Mouse (Mus musculus) CH12.LX (cell line): ENCODE data around the gene Fat3.

Experiments
- BHLHE40 ChIP-seq: IDR thresholded peaks from 2 replicates; pipeline ENCODE4 v1.6.1; 2011; ENCODE audit warnings: mild to moderate bottlenecking, low read depth, low read length, improper control_type of control experiment
- CTCF ChIP-seq, 2 experiments: IDR thresholded peaks in 1 of 2; conservative IDR thresholded peaks in 1 of 2; 2 replicates each; pipeline ENCODE4 v1.5.1; 2011 to 2012; ENCODE audit warnings: low read depth in 2 of 2, low read length in 2 of 2, improper control_type of control experiment in 1 of 2, inconsistent platforms in 1 of 2, mild to moderate bottlenecking in 1 of 2, moderate library complexity in 1 of 2
- EP300 ChIP-seq: IDR thresholded peaks from 2 replicates; pipeline ENCODE4 v1.6.1; 2011; ENCODE audit warnings: low read length, improper control_type of control experiment
- HCFC1 ChIP-seq: IDR thresholded peaks from 2 replicates; pipeline ENCODE4 v1.6.1; 2012; ENCODE audit warnings: low read depth, mild to moderate bottlenecking, inconsistent platforms, low read length, improper control_type of control experiment
- MAFK ChIP-seq: IDR thresholded peaks from 2 replicates; pipeline ENCODE4 v1.6.1; 2011; ENCODE audit warnings: low read length, improper control_type of control experiment; ENCODE audit not compliant: insufficient replicate concordance
- MAX ChIP-seq: IDR thresholded peaks from 2 replicates; pipeline ENCODE4 v1.6.1; 2011; ENCODE audit warnings: low read length, improper control_type of control experiment

DNA sequence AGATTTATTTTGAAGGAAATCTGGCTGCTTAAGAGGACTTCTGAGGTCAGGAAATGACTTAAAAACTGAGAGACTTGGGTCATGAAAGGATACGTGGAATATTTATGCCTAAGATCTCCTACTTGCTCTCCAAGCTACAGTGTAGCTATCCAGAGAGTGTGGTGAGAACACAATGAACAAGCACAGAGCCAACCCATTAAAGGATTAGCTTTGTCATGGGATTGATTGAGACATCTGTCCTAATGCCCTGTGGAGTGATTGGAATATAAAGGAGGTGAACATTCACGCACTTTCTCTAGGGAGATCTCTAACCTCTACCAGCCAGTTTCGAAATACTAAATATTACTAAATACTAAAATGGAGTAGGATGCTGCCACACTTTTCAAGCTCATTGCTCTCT, 556.9 kb downstream of the Fat3 start:
- TF ChIP-seq HCFC1: no peak
- TF ChIP-seq CTCF (conservative IDR thresholded peaks at IDR 0.05 in 1 of 2, IDR thresholded peaks at IDR 0.05 in 1 of 2; ENCODE audit: low read depth in 2 of 2, low read length in 2 of 2): no peak
- TF ChIP-seq MAFK: no peak
- TF ChIP-seq BHLHE40: no peak
- TF ChIP-seq EP300: no peak
- no peak for TF ChIP-seq MAX
